Mouse (Mus musculus) forebrain, embryonic 13.5 days (tissue): Measurements from ENCODE around the gene Cd63. TPM values are rescaled to one million over a fixed set of nuclear protein-coding genes. Genes with fewer than 3 reads are reported as not detected.

ENCODE experiments used
- ATAC-seq: fragments of 200-750 bp; cut with Nextera tagmentation; 2 replicates; pipeline ENCODE4 v1.8.0; 2017
- H3K27ac ChIP-seq: fragments of 300-500 bp; sonication (generic); 2 replicates; pipeline ENCODE4 v1.5.1; 2015; ENCODE audit warnings: inconsistent platforms, mild to moderate bottlenecking, moderate library complexity
- H3K27me3 ChIP-seq: fragments of 300-500 bp; sonication (generic); 2 replicates; pipeline ENCODE4 v1.6.1; 2015; ENCODE audit warnings: mild to moderate bottlenecking, inconsistent platforms
- H3K36me3 ChIP-seq: fragments of 300-500 bp; sonication (generic); 2 replicates; pipeline ENCODE4 v1.6.1; 2015; ENCODE audit warnings: mild to moderate bottlenecking, inconsistent platforms; ENCODE audit not compliant: poor library complexity, severe bottlenecking
- H3K4me1 ChIP-seq: fragments of 300-500 bp; sonication (generic); 2 replicates; pipeline ENCODE4 v1.6.1; 2015; ENCODE audit warnings: inconsistent platforms
- H3K4me2 ChIP-seq: fragments of 300-500 bp; sonication (generic); 2 replicates; pipeline ENCODE4 v1.6.1; 2015; ENCODE audit warnings: inconsistent platforms, mild to moderate bottlenecking, moderate library complexity
- H3K4me3 ChIP-seq: fragments of 300-500 bp; sonication (generic); 2 replicates; pipeline ENCODE4 v1.5.1; 2015; ENCODE audit warnings: mild to moderate bottlenecking, inconsistent platforms
- H3K9ac ChIP-seq: fragments of 300-500 bp; sonication (generic); 2 replicates; pipeline ENCODE4 v1.6.1; 2015; ENCODE audit warnings: mild to moderate bottlenecking, inconsistent platforms
- H3K9me3 ChIP-seq: fragments of 300-500 bp; sonication (generic); replicated peaks from 2 replicates; pipeline ENCODE4 v1.6.1; 2016; ENCODE audit warnings: inconsistent platforms
- WGBS: fragments of 180-500 bp; shearing (Covaris S2); methylation state at CpG from one replicate; pipeline ENCODE4 v1.1.7; 2015; 5-methylcytosine and 5-hydroxymethylcytosine counted together
- polyA plus RNA-seq: library from polyadenylated mRNA; unstranded; fragments of >200 nt; fragmentation: Nextera tagmentation; extraction: Ambion mirVana; gene quantifications from 2 replicates; pipeline ENCODE4 v1.2.1, GENCODE M21; 2015

The Cd63 gene
- polyA plus RNA-seq, 1 experiment from 2014 or later, result 127 TPM

DNA sequence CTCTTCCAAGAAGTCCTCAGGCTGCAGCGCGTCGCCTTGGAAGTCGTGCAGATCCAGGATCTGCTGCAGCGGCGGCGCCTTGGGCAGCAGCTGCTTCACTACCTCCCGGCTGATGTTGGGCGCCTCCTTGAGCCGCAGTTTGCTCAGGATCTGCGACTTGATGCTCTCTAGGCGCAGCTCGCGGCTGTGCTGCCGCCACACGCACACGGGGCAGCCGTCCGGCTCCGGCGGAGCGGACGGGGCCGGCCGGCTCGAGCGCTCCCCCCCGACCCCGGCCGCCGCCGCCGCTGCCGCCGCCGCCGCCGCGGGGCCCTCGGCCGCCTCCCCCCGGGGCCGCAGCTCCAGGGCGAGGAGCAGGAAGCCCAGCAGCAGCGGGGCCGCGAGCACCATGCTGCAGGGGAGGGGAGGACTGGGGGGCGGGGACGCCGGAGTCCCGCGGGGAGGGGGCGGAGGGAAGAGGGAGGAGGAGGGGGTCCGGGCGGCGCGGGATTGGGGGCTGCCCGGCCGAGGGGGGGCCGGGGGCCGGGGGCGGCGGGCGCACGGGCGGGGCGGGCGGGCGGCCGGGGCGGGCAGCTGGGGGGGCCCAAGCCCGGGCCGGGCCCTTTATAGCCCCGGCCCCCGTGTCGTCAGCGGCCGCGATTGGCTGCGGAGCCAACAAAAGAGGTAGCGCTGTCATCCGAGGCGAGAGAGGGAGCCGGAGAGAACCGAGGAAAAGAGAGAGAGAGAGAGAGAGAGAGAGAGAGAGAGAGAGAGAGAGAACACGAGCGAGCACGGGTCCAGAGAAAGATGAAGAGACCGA is 9.3 kb upstream of the Cd63 start, which contains the start of gene Gdf11:
Gene Gdf11 (minus strand): TSS at position 423 of the 799 bp plus-strand sequence.
- no peaks in the 10 kb centered on the region for H3K9me3 ChIP-seq

DNA sequence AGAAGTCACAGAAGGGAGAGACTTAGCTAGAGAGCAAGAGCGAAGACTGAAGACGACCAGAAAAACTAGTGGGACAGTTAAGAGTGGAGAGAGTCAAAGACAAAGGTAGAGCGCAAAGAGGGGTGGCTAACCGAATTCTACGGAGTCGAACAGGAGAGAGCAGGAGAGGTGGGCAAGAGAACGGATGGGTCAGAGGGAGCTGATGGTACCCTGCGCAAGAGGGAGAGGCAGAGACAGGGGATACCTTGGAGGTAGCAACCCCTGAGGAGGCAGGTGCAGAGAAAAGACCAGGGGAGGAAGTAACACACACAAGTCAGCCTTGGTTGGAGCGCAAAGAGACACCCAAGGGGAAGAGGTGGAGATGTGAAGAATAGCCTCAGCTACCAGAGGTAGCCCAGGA is 8.5 kb upstream of the Cd63 start:
- Histone ChIP-seq H3K27ac (peak overlapping the region; percentile 95), H3K4me2 (peak overlapping the region; percentile 91), H3K4me3 (peak overlapping the region; percentile 68), H3K27me3 (peaks cover 16% of the 10 kb centered on the region), H3K36me3 (peaks cover 8% of the 10 kb centered on the region; the same call in 1 of the 2 replicates), H3K4me1 (peaks cover 55% of the 10 kb centered on the region), H3K9me3 (no peaks in the 10 kb centered on the region), H3K9ac (peak overlapping the region; percentile 83)
- 3% methylated on average over 9 of the region's 9 CpGs for WGBS
- ATAC-seq, result peak; percentile 20

More for the DNA sequence above, 9.3 kb upstream of the Cd63 start, which contains the start of gene Gdf11:
- Histone ChIP-seq H3K4me1 (peaks cover 55% of the 10 kb centered on the region), H3K27ac (peak within 1 kb of the TSS; percentile 95), H3K9ac (peak within 1 kb of the TSS; percentile 83), H3K27me3 (peaks cover 10% of the 10 kb centered on the region), H3K36me3 (peaks cover 13% of the 10 kb centered on the region), H3K4me3 (peak within 1 kb of the TSS; percentile 68), H3K4me2 (peak within 1 kb of the TSS; percentile 91)
- peak; percentile 88 for ATAC-seq
- WGBS, result 1% methylated on average over 41 of the region's 89 CpGs

DNA sequence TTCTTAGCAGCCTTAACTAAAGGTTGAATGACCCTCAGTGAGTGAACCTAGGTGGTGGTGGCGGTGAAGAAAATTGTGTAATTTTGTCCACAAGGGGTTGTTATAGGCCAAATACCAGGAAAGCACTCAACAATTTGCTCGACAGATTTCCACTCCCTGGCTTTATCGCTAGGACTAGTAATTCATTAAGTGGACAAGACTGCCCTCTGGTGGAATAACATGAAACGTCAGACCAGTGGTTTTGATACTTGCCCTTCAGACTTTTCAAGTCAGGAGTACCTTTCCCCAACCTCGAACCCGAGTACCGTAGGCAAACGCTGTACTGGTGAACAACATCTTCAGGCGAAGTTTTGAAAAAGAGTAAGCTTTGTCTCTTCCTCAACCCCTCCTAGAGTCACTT is 5.4 kb upstream of the Cd63 start:
- no peak overlapping the region for H3K9ac ChIP-seq
- peaks cover 16% of the 10 kb centered on the region for H3K27me3 ChIP-seq
- no peaks in the 10 kb centered on the region for H3K9me3 ChIP-seq
- no peaks in the 10 kb centered on the region for H3K36me3 ChIP-seq
- under 1% methylated on average over 9 of the region's 9 CpGs for WGBS
- 0 out of 2 replicates have a peak overlapping the region, but pooled peaks have one; percentile 14 for H3K4me3 ChIP-seq
- peak overlapping the region; percentile 34 for H3K4me2 ChIP-seq
- ATAC-seq, result 0 out of 2 replicates have a peak, but pooled peaks have one; percentile 14
- peaks cover 25% of the 10 kb centered on the region for H3K4me1 ChIP-seq
- no peak overlapping the region for H3K27ac ChIP-seq

DNA sequence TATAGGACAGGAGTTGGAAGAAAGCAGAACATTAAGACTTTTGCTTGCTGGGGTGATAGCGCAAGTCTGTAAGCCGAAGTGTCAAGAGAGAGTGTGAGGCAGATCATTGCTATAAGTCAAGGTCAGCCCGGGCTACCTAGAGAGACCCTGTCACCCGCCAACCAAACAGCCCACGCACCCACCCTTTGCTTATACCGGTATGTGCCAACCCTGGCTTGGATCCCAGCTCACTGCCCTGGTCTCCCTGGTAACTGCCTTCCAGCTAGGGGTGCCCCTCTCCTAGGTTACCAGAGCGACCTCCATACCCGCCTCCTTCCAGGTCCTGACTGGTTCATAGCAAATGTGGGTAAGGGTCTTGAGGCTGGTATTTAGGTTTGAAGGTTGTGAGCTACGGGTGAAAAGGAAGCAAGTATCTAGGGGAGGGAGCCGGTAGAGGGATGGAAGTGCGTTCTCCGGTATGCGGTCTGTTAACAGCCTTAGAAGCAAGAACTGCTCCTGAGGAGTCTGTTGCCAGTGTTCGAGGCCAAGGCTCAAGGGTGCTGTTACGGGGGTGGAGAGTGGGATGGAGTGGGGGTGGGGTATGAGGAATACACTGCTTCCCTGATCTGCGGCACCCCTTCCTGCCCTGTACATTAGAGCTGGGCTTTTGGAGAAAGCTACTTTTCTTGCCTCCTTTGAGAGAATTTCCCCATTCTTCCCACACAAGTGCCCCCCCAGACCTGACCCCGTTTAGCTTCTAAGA is 4.7 kb upstream of the Cd63 start:
- no peak overlapping the region for H3K27ac ChIP-seq
- ATAC-seq, result peak; percentile 14; the same call in 1 of the 2 replicates
- H3K4me2 ChIP-seq, result peak overlapping the region; percentile 34
- 5% methylated on average over 17 of the region's 17 CpGs for WGBS
- H3K4me3 ChIP-seq, result peak overlapping the region; percentile 14
- H3K9me3 ChIP-seq, result no peaks in the 10 kb centered on the region
- H3K4me1 ChIP-seq, result peaks cover 20% of the 10 kb centered on the region
- H3K27me3 ChIP-seq, result peaks cover 16% of the 10 kb centered on the region
- no peaks in the 10 kb centered on the region for H3K36me3 ChIP-seq
- H3K9ac ChIP-seq, result peak overlapping the region; percentile 23; the same call in 1 of the 2 replicates

DNA sequence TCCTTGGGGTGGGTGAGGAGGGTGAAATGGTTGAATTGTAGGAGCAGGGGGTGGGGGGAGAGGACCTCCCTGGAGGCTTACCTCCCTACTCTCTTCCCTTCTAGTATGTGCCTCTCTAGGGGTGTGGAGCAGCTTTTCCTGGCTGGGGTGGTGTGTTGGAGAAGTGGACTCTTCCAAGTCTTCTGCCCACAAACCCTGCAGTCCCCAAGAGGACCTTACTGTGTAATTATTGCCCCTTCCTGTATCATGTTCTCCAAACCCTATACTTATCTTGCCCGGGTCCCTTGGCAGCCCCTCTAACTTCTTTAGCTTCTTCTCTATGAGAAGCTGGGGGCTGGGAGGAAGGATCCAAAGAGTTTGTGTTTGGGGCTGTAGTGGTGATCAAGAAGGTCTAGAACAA is 4.0 kb upstream of the Cd63 start:
- no peak overlapping the region for H3K4me3 ChIP-seq
- no peaks in the 10 kb centered on the region for H3K36me3 ChIP-seq
- no peak for ATAC-seq
- WGBS, result 53% methylated on average over 1 of the region's 1 CpGs
- no peak overlapping the region for H3K9ac ChIP-seq
- 0 out of 2 replicates have a peak overlapping the region, but pooled peaks have one; percentile 34 for H3K4me2 ChIP-seq
- peaks cover 20% of the 10 kb centered on the region for H3K4me1 ChIP-seq
- peaks cover 16% of the 10 kb centered on the region for H3K27me3 ChIP-seq
- no peaks in the 10 kb centered on the region for H3K9me3 ChIP-seq
- no peak overlapping the region for H3K27ac ChIP-seq

DNA sequence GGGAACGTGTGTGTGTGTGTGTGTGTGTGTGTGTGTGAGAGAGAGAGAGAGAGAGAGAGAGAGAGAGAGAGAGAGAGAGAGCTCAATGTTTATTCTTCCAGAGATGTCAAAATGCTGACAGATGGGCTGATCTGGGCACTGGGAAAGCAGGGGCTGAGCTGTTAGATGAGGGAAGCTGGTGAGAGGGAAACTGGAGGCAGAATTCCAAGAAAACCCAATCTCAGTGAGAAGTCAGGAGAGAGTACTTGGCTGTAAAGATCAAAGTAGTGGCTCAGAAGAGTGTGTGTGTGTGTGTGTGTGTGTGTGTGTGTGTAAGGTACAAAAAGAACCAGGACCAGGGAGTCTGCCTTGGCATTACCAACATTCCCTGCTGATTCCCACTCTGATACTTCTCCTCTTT is 3.3 kb upstream of the Cd63 start:
- H3K36me3 ChIP-seq, result no peaks in the 10 kb centered on the region
- ATAC-seq, result no peak
- H3K27me3 ChIP-seq, result peaks cover 16% of the 10 kb centered on the region
- H3K4me3 ChIP-seq, result no peak overlapping the region
- H3K9ac ChIP-seq, result no peak overlapping the region
- H3K4me2 ChIP-seq, result no peak overlapping the region
- H3K4me1 ChIP-seq, result peaks cover 16% of the 10 kb centered on the region
- WGBS, result 26% methylated on average over 1 of the region's 1 CpGs
- no peaks in the 10 kb centered on the region for H3K9me3 ChIP-seq
- H3K27ac ChIP-seq, result no peak overlapping the region

DNA sequence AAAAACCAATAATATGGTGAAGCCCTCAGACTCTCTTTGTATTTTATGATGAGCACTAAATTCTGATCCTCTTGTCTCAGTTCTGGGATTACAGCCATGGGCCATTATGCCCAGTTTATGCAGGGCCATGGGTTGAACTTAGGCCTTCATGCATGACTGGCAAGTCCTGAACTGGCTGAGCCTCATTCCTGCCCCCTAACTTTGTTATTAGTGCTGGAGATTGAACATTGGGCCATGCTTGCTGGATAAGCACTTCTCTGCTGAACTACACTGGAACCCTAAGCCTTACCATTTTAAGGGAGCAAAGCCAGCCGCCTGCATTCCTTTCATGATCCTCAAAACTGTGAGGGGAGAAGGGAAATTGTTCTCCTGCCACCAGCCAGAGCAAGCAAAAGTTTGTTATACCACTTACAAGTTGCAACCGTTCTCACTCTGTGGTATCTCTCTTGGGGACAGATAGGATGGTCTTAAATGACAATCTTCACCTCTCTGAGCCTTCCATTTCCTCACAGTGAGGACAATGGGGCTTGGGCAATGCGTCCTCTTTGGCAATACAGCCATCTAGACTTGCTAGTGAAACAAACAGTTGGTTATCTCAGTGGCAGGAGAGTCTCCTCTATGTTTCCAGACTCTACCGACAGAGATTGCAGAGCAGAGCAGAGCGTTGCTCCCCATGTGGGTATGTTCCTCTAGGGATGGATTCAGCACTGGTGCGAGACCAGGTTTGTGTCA is 864 bp upstream of the Cd63 start:
- Histone ChIP-seq H3K4me3 (no peak overlapping the region), H3K9ac (no peak overlapping the region), H3K27me3 (peaks cover 16% of the 10 kb centered on the region), H3K9me3 (no peaks in the 10 kb centered on the region), H3K4me2 (no peak overlapping the region), H3K4me1 (peaks cover 9% of the 10 kb centered on the region), H3K36me3 (no peaks in the 10 kb centered on the region), H3K27ac (no peak overlapping the region)
- no peak for ATAC-seq
- 82% methylated on average over 6 of the region's 6 CpGs for WGBS

DNA sequence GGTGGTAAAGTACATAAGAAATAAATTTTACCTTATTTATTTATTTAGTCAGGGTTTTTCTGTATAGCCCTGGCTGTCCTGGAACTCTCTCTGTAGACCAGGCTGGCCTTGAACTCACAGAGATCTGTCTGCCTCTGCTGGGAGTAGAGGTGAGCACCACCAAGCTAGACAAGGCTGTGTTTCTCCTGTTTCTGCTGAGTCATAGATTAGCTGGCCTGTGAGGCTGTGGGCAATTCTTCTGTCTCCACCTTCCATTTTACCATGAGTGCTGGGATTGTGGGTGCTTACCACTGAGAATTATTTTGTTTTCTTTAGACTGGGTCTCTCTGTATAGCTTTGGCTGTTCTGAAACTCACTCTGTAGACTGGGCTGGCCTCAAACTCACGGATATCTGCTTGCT is 620 bp downstream of the Cd63 start:
- no peak for ATAC-seq
- Histone ChIP-seq H3K27ac (no peak overlapping the region), H3K4me2 (no peak overlapping the region), H3K27me3 (peaks cover 7% of the 10 kb centered on the region), H3K9ac (no peak overlapping the region), H3K4me1 (peaks cover under 1% of the 10 kb centered on the region; the same call in 1 of the 2 replicates), H3K4me3 (no peak overlapping the region), H3K9me3 (no peaks in the 10 kb centered on the region), H3K36me3 (no peaks in the 10 kb centered on the region)
- 78% methylated on average over 1 of the region's 1 CpGs for WGBS

DNA sequence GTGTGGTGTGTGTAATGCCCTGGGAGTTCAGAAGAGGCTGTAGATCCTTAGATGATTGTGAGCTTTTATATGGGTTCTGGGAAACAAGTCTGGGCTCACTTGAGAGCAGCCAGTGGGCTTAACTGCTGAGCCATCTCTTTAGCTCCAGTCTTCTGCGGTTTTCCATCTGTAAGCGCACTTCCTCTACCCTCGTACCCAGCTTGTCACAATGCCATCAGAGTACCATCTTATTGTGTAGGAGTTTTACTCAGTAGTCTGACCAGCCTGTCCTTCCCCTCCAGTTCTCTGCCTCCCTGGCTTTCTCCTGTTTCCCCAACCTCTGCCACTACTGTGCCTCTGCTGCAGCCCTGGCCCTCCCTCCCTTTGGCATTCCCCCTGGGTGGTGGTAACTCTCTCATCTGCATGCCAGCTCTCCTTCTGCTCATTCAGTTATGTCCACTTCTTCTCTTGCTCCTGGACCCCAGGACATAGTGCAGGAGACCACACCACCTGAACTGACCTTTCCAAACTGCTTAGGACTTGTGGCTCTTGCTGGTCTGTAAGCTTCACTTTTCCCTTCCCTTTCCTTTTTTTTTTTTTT is 1.7 kb downstream of the Cd63 start:
- ATAC-seq, result no peak
- Histone ChIP-seq H3K27ac (no peak overlapping the region), H3K9me3 (no peaks in the 10 kb centered on the region), H3K4me2 (no peak overlapping the region), H3K9ac (no peak overlapping the region), H3K36me3 (no peaks in the 10 kb centered on the region), H3K4me1 (no peaks in the 10 kb centered on the region), H3K27me3 (no peaks in the 10 kb centered on the region), H3K4me3 (no peak overlapping the region)
- WGBS, result 75% methylated on average over 3 of the region's 3 CpGs

DNA sequence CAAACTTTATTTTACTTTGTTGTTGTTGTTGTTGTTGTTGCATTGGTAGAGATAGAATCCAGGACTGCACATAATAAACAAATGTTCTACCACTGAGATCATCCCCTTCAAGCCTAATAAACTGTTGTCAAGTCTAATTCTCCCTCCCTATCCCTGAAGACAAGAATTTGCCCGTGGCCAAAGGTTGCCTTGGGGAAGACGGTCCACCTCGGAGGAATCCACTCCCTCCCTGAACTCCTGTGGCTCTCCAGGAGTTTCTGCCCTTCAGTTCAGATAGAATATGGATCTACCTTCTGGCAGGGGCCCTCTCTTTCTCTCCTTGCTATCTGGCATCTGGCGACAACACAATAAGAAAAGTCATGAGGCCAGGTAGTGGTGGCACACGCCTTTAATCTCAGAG is 4.0 kb downstream of the Cd63 start:
- no peak overlapping the region for H3K4me2 ChIP-seq
- WGBS, result 76% methylated on average over 5 of the region's 5 CpGs
- no peak for ATAC-seq
- H3K4me1 ChIP-seq, result peaks cover 7% of the 10 kb centered on the region; the same call in 1 of the 2 replicates
- H3K36me3 ChIP-seq, result no peaks in the 10 kb centered on the region
- H3K27me3 ChIP-seq, result peaks cover 5% of the 10 kb centered on the region; the same call in 1 of the 2 replicates
- H3K9ac ChIP-seq, result no peak overlapping the region
- H3K27ac ChIP-seq, result no peak overlapping the region
- H3K9me3 ChIP-seq, result no peaks in the 10 kb centered on the region
- no peak overlapping the region for H3K4me3 ChIP-seq

DNA sequence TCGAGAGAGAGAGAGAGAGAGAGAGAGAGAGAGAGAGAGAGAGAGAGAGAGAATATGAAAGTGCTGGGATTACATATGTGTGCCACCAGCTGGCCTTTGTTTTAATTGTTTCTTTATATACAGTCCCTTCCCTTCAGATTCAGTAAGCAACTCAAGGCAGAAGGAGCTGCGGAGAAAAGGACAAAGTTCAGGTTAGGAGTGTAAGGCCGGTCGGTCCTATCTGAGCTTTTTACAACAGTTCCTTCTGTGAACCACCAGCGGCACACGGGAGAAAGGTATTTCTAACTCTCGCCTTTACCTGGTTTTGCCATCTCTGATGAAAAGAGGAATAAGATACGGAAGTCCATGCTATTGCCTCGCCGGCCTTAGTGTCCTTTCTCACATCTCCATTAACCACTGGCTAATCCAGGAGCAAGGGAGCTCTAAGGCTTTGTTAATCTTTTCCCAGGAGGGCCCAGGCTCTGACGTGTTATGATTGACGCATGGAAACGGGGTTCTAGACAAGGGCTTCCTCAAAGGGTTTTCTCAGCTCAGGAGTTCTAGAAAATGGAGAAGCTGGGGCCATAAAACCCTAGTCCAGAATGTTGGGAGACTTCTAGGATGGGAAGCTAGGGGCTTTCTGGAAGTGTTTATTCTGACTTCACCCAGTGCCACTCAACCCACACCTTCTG is 8.1 kb downstream of the Cd63 start:
- 0 out of 2 replicates have a peak overlapping the region, but pooled peaks have one; percentile 82 for H3K9ac ChIP-seq

More for the DNA sequence above, 8.1 kb downstream of the Cd63 start:
- Histone ChIP-seq H3K36me3 (peaks cover 1% of the 10 kb centered on the region; the same call in 1 of the 2 replicates), H3K4me2 (peak overlapping the region; percentile 83), H3K27me3 (peaks cover 5% of the 10 kb centered on the region; the same call in 1 of the 2 replicates), H3K4me3 (peak overlapping the region; percentile 74), H3K4me1 (peaks cover 16% of the 10 kb centered on the region), H3K27ac (no peak overlapping the region), H3K9me3 (no peaks in the 10 kb centered on the region)
- whole genome bisulfite sequencing, result 53% methylated on average over 13 of the region's 13 CpGs
- ATAC-seq, result no peak
